Mouse (Mus musculus) c-Kit-negative CD71-positive TER-119-positive erythroid progenitor cells, embryonic 14.5 days (primary cell): ENCODE measurements at regions not wholly inside any gene's neighbourhood (a gene's known extent, or its start where the extent isn't known, plus 50 kb on each side); places are given as distances from the start of the nearest gene placed in this dataset.

ENCODE experiments used
- DNase-seq: peaks from one replicate; pipeline ENCODE4 v3.0.0-alpha.2; 2013; ENCODE audit warnings: low read depth, low spot score

- DNase-seq = peak; percentile 8
Observed at GRCm38 (mm10) chr19:15649368-15649767, 297.8 kb downstream of the Psat1 start.

- DNase-seq = no peak
Observed at GRCm38 (mm10) chr19:15647313-15647712, 299.8 kb downstream of the Psat1 start.

DNA sequence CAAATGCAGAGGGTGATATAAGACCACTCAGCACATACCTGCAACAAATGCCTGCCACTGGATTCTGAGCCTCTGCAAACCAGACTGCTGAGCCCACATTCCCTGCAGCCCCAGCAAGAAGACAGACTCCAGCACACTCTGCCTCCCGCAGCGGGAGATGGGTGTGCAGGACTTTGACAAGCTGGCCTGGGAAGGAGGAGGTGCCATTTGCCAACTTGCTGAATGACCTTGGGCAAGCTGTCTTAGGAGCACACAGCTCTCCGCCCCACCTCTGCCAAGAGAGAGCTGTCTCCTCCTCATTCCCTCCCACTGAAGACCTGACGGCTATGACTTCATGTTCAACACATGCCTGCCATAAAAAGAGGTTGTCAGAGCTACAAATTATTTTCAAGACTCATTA, 302.4 kb downstream of the Psat1 start:
- DNase-seq = no peak

DNA sequence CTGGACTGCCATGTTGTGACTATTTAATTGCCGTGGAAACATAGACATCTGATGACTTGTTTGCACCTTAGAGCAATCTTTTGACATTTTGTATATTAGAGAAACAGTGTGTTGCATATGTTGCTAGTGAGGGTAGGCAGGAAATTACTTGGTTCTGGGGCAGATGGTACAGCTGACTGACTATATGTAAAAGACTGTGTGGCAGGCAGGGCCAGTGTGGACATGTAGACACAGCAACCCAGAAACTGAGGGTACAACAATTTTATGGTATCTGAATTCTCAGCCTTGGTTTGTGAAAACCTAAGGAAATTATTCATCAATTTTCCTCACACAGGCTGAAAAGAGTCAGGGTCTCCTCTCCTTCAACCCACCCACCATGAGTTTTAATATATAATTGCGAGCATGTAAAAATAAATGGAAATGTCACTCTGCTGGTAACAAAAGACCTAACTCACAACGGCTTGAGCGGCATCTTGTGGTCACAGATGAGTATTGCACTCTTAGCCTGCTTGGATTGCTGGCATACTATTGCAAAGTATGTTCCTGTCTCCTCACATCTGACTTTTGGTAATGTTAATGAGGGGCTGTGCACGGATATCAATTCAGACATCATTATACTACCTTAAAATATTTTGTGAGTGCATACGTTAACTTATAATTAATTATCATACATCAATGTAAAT, 329.8 kb downstream of the Psat1 start:
- DNase-seq = peak; percentile 9

DNA sequence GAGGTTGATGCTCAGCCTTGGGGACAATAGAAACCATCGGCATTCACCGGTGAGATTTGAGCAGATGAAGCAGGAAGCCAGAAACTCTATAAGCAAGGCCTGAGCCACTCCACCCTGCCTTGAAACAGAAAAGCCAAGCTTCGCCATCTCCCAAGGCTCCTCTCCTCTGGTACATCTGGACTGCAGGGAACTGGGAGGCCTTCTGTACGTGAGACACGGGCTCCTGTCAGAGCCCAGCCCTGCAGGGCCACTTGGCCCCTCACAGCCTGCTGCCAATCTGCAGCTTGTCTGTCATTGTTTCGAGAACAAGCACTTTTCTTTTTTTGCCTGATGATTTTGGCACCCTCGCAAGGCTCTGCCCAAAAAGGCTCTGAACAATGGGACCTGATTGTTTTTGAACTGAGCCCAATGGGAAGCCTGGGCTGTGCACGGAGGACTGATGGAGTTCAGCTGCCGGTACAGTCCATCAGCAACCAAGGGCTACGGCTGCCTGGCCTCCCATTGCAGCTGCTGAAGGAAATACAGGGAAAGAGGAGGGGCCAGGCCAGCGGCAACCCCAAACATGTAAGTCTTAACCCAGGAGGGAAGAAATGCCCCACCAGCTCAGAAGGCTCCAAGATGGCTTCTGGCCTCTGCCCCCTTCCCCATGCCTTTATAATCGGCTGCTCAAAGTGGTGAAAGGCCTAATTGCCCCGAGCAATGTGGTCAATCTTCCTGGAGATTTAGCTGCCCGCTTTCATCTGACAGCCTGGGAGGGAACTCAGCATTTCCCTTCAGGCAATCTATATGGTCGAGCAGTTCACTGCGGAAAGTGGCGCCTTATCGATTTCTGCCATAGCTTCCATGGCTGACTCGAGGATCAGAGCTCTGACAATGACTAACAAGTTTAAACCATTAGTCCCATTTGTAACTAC, 332.2 kb downstream of the Psat1 start:
- DNase-seq = no peak

- DNase-seq = no peak
Observed at GRCm38 (mm10) chr19:15611137-15611758, 335.9 kb downstream of the Psat1 start.

DNA sequence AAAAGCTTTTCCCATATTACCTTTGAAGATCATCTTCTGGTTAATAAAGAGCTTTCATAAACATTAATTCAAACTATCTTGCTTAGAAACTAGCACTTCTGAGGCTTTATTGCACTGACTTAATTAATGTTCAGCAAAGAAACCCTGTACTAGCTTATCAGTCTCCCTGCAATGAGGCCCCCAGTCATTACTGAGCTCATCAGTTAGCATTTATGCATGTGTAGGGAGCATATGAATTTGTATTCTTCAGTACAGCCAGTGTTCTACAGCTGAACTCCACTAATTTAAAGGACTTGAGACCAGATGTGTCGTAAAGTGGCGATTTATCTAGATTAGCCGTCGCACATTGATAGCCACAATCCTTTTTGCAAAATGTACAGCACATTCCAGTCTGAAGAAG, 340.7 kb downstream of the Psat1 start:
- no peak for DNase-seq

GRCm38 (mm10) chr19:15592821-15593220, 354.3 kb downstream of the Psat1 start:
- no peak for DNase-seq

GRCm38 (mm10) chr19:15583782-15584693, 363.1 kb downstream of the Psat1 start:
- no peak for DNase-seq

DNA sequence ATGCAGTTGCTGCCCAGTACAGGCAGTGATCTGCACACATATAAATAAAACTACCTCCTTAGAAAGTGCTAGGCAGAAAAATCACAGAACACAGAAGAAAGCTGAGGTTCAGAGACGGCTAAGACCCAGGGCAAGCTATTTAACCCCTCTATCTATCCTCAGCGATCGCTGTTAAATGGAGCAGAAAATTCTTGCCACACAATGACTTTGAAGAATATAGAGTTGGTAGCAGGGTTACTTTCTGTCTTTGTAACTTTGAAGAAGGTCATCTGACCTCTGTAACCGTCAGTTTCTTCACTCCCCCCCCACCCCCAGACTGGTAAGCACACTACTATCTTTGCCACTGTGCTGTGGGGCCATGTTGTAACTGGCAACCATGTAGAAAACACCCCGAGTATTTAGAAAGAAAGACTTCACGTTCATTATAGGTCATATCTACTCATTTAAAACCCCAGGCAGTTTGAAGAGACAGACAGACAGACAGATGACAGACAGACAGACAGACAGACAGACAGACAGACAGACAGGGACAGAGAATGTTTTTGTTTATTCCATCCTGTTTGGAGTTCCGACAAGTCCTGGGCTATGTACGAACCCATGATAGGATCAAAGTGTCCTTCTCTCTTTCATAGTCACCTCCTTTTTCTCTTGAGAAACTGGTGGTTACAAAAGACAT, 363.9 kb downstream of the Psat1 start:
- DNase-seq = no peak

DNA sequence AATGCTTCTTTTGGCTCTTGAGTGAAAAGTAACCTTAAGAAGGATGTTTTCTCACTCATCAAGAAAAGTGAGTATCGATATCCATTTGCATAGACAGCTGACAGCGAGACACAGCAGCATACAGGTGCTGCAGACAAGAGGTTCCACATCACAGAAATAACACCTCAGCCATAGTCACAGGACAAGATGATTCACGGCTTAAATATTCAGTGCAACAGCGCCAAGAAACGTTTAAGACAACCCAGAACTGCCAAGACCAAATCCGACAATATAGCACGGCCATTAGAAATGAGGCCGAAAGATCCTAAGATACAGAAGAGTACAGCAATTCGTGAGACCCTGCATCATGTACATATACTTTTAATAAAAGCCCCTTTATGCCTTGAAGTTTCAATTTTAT, 375.9 kb downstream of the Psat1 start:
- no peak for DNase-seq

DNA sequence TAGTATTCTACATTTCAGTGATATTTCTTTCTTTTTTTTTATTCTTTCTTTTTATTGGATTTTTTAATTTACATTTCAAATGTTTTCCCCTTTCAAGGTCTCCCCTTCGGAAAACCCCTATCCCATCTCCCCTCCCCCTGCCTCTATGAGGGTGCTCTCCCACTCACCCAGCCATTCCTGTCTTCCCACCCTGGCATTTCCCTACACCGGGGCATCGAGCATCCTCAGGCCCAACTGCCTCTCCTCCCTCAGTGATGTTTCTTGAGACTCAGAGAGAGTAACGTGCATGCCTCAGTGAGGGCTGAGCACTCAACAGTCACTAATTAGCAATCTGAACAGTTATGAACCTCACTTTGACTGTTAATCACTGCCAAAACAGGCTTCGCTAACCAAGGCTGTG, 385.6 kb downstream of the Psat1 start:
- no peak for DNase-seq

GRCm38 (mm10) chr19:15553953-15554352, 393.2 kb downstream of the Psat1 start:
- DNase-seq = no peak

DNA sequence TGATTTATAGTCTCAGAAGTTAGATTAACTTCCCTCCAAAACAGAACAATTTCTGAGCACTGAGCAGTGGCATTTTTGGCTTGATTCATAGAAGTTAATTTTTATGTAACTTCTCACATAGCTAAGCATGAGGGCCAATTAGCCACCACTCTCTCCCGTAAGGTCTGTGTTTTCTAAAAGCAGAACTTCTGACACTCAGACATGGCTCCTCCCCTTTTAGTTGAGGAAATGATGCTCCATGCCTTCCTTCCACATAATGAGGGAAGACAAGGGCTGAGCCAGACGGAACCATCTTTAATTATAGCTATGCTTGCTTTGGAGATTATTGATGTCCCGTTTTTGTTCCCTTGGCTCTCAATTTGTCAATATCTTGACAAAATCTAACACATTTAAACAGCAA, 429.3 kb downstream of the Psat1 start:
- DNase-seq = no peak

DNA sequence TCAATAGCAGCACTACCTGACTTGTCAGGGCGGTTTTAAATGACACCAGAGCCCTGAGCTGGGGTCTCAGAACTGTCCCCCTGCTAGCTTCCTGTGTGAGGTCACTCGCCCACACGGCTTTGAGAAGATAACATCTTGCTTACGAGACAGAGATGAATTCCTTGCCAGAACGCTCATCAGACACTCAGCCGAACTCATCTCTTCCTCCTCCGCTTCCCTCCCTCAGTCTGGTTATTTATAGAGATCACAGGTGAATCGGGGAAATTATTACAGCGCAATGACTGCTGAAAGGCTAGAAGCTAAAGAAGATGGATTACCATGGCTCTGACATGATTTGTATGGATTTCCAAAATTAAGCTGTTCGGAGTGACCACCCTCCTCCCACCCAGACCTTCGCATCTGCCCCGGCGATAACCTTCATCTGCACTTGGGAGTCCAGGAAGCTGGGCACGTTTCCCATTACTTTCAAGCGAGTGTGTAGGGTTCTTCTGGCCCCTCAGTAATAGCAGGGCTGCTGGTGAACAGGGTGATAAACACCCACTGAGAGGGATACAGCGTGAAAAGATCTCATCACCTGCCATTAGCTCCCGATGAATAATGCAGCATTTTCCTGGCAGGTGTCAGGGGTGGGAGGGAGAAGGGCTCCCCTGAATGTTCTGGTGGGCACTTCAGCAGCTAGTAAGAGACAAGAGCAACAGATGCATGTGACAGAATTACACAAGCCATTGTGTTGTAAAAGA, 430.4 kb downstream of the Psat1 start:
- no peak for DNase-seq

DNA sequence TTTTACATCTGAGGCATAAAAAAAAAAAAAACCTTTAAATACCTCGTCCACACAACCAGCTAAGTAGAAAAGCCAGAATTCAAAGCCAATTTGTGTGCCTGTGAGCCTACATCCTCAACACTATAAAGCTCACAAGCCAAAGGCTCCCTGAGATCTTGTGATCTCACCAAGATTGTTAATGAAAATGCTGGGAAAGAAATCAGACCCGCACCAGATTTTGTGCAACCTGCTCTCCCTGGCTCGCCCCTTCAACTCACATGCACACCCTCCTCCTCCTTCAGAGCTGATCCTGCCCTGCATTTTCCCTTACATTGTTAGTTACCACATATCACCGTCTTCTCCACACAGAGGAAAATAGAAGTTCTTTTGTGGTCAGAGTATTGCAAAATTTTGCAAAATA, 433.9 kb downstream of the Psat1 start:
- no peak for DNase-seq

DNA sequence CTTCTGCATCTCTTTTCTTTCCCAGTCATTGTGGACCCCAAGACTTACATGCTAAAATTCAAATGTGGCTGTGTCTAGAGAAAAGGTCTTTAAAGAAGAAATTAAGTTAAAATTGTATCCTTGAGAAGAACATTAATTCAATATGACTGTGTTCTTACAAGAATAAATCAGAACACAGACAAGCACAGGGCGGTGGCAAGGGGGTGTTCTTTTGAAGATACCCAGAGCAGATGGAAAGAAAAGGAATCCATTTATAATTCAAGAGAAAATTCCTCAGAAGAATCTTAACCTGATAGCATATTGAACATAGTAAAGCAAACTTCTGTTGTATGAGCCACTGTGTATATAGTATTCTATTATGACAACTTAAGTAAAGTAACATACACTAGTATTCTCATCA, 436.7 kb downstream of the Psat1 start:
- no peak for DNase-seq

GRCm38 (mm10) chr19:15502985-15503354, 444.2 kb downstream of the Psat1 start:
- DNase-seq = no peak

DNA sequence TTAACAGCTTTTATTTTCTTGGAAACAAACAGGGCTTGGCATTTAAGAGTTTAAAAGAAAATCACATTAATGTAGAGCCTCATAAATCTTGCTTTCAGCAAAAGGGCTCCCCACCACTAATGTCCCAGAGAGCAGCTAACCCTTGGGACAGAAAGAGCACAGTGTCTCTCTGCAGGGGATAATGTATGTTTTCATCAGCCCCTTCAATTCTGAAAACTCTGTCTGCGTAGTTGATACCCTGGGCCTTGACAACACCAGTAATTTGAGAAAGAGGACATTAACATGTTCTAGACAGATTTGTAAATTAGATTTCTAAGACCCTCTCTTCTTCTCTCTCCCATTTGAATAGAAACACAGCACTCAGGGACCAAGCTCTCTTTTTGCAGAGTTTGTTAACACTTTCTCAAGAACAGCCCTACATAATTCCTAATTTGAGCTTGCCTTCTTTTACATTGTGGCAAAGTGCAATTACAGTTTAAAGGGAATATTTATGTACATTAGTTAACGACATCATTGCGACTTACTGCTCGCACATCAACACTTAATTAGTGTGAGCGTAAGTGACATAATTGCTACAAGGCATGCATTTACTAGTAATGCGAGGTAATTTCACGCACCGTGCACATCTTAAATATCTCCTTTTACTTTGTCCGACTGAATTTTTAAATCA, 444.7 kb downstream of the Psat1 start:
- DNase-seq = no peak

DNA sequence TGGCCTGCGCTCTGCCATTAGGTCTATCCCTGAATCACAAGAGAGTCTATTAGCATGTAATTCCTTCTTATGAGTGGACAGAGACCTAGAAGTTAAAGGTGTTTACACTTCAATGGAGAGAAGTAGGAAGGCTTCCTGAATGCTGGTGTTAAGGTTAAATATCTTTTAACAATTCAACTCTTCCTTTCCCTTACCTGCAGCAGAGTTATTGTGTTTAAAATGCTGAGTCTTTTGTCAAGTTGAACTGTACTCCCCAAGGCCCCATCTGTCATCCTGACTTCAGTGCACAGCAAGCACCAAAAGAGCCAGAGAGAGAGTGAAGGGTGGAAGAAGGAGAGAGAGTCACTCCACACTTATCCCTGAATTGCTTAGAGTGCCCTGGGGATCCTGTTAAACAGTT, 451.6 kb downstream of the Psat1 start:
- DNase-seq = no peak
